Mouse (Mus musculus): ENCODE data around the gene Slc35c1.

GRCm38 (mm10) chr2:92454166-92454565, 6.2 kb downstream of the Slc35c1 start:
- TF ChIP-seq POLR2A (IDR thresholded peaks at IDR 0.05; ENCODE audit: low read depth, low read length) (no peak), CTCF (conservative IDR thresholded peaks at IDR 0.05; ENCODE audit: insufficient read depth, insufficient read length, low read depth, low read length) (no peak)

All from kidney, adult 2 months (tissue).